Mouse (Mus musculus) ES-E14 (cell line): ENCODE measurements around the gene Snai3. TPM values are rescaled to one million over a fixed set of nuclear protein-coding genes. Genes with fewer than 3 reads are reported as not detected.

Experiments
- DNase-seq: peaks from one replicate; pipeline ENCODE4 v3.0.0-alpha.2; 2013; ENCODE audit warnings: low read depth, low spot score
- H3K27ac ChIP-seq: 2 replicates; pipeline ENCODE4 v1.5.1; 2012; ENCODE audit warnings: low read depth, mild to moderate bottlenecking, low read length, moderate library complexity, mixed read lengths; ENCODE audit not compliant: poor library complexity, insufficient read depth, severe bottlenecking
- H3K36me3 ChIP-seq: 2 replicates; pipeline ENCODE4 v1.6.1; 2012; ENCODE audit warnings: mild to moderate bottlenecking, low read length, moderate library complexity, mixed read lengths; ENCODE audit not compliant: control insufficient read depth, poor library complexity, insufficient read depth, severe bottlenecking
- H3K4me1 ChIP-seq, 2 experiments: fragments of 150-350 bp in 1 of 2; sonication (generic) in 1 of 2; 2 replicates each; pipeline ENCODE4 v1.6.1; 2012; ENCODE audit warnings: low read length in 2 of 2, mild to moderate bottlenecking in 1 of 2, mixed read lengths in 1 of 2; ENCODE audit not compliant: control insufficient read depth in 2 of 2, insufficient read depth in 2 of 2, poor library complexity in 1 of 2
- H3K4me3 ChIP-seq, 2 experiments: fragments of 150-350 bp in 1 of 2; sonication (generic) in 1 of 2; 2 replicates each; pipeline ENCODE4 v1.5.1; 2012; ENCODE audit warnings: low read length in 2 of 2, low read depth in 1 of 2, mild to moderate bottlenecking in 1 of 2, mixed read lengths in 1 of 2; ENCODE audit not compliant: insufficient read depth in 1 of 2, poor library complexity in 1 of 2, severe bottlenecking in 1 of 2
- H3K9ac ChIP-seq: 2 replicates; pipeline ENCODE4 v1.6.1; 2012; ENCODE audit warnings: low read depth, mild to moderate bottlenecking, low read length, mixed read lengths; ENCODE audit not compliant: poor library complexity, insufficient read depth, severe bottlenecking
- H3K9me3 ChIP-seq: fragments of 150-350 bp; sonication (generic); 2 replicates; pipeline ENCODE4 v1.6.1; 2012; ENCODE audit warnings: low read depth, mild to moderate bottlenecking, low read length; ENCODE audit not compliant: control insufficient read depth, insufficient read depth
- CHD2 ChIP-seq: IDR thresholded peaks from 2 replicates; pipeline ENCODE4 v1.6.1; 2014; ENCODE audit warnings: mild to moderate bottlenecking, low read depth, low read length, inconsistent platforms
- HCFC1 ChIP-seq: IDR thresholded peaks from 2 replicates; pipeline ENCODE4 v1.6.1; 2012; ENCODE audit warnings: low read length, inconsistent platforms, borderline replicate concordance; ENCODE audit not compliant: insufficient read depth
- MAFK ChIP-seq: IDR thresholded peaks from 2 replicates; pipeline ENCODE4 v1.6.1; 2014; ENCODE audit warnings: mild to moderate bottlenecking, low read depth, low read length, inconsistent platforms; ENCODE audit not compliant: insufficient read depth
- ZC3H11A ChIP-seq: IDR thresholded peaks from 2 replicates; pipeline ENCODE4 v1.6.1; 2012; ENCODE audit warnings: low read depth, mild to moderate bottlenecking, inconsistent platforms, low read length, borderline replicate concordance
- ZNF384 ChIP-seq: IDR thresholded peaks from 2 replicates; pipeline ENCODE4 v1.6.1; 2012; ENCODE audit warnings: low read depth, low read length, inconsistent platforms
- in situ Hi-C, 2 experiments: fragments of 600-800 bp; cut with MboI; formaldehyde crosslinking; loops; one replicate each; pipeline ENCODE4 v1.15.1; 2025; ENCODE audit warnings: low sequenced_read_pairs in 2 of 2, inconsistent platforms in 1 of 2; ENCODE audit not compliant: unreplicated experiment in 2 of 2
- total RNA-seq: library from RNA; depleted of rRNA; stranded (reverse); fragments of 300-350 nt; gene quantifications from 2 replicates; pipeline ENCODE4 v1.2.3, GENCODE M21; 2012

The Snai3 gene
- total RNA-seq, 1 experiment, result 4.2 TPM

- Histone ChIP-seq H3K4me3 (no peak overlapping the region), H3K4me1 (no peaks in the 10 kb centered on the region; a peak in 1 of 4 replicates), H3K9ac (no peak overlapping the region), H3K36me3 (peaks cover 3% of the 10 kb centered on the region; the same call in 1 of the 2 replicates), H3K9me3 (no peaks in the 10 kb centered on the region), H3K27ac (no peak overlapping the region)
- in situ Hi-C loops, result no loop called here
- TF ChIP-seq MAFK (no peak), CHD2 (no peak), HCFC1 (no peak), ZC3H11A (no peak), ZNF384 (no peak)
- DNase-seq, result no peak
These were observed 9.3 kb downstream of the Snai3 start for GRCm38 (mm10) chr8:122451161-122451703.

GRCm38 (mm10) chr8:122445203-122445602, 15.3 kb downstream of the Snai3 start:
- H3K4me3 ChIP-seq, result no peak overlapping the region
- H3K9me3 ChIP-seq, result no peaks in the 10 kb centered on the region
- in situ Hi-C loops, result no loop called here
- no peak for TF ChIP-seq HCFC1
- TF ChIP-seq MAFK, result no peak
- no peak for TF ChIP-seq ZC3H11A
- no peak for TF ChIP-seq CHD2
- no peak for TF ChIP-seq ZNF384
- no peaks in the 10 kb centered on the region for H3K36me3 ChIP-seq
- peaks cover 0 to 5% of the 10 kb centered on the region in 2 experiments; a peak in 1 of 4 replicates for H3K4me1 ChIP-seq
- H3K27ac ChIP-seq, result no peak overlapping the region
- no peak for DNase-seq
- no peak overlapping the region for H3K9ac ChIP-seq

- TF ChIP-seq MAFK (no peak), HCFC1 (peak; percentile 74; the same call in 1 of the 2 replicates)
- peaks cover 6% of the 10 kb centered on the region; the same call in 1 of the 2 replicates for H3K36me3 ChIP-seq
- DNase-seq, result peak; percentile 69
- no peaks in the 10 kb centered on the region for H3K9me3 ChIP-seq
- peaks cover 0 to 6% of the 10 kb centered on the region in 2 experiments; a peak in 1 of 4 replicates for H3K4me1 ChIP-seq
- H3K27ac ChIP-seq, result peak overlapping the region; percentile 61
- H3K9ac ChIP-seq, result peak overlapping the region; percentile 94
- H3K4me3 ChIP-seq, result peak overlapping the region; percentile 74 to 84
- in situ Hi-C loops, result no loop called here
These were observed 16.3 kb downstream of the Snai3 start for GRCm38 (mm10) chr8:122444058-122444748.

GRCm38 (mm10) chr8:122443262-122444006, 17.1 kb downstream of the Snai3 start, which contains the start of gene Mvd:
TSS of gene Mvd (minus strand) at chr8:122443422.
- peak within 1 kb of the TSS; percentile 84 to 97 for H3K4me3 ChIP-seq
- H3K9ac ChIP-seq, result peak within 1 kb of the TSS; percentile 94
- DNase-seq, result peak; percentile 95
- H3K9me3 ChIP-seq, result no peaks in the 10 kb centered on the region
- peaks cover 8% of the 10 kb centered on the region; the same call in 1 of the 2 replicates for H3K36me3 ChIP-seq
- H3K27ac ChIP-seq, result peak within 1 kb of the TSS; percentile 61
- TF ChIP-seq HCFC1 (no peak), ZC3H11A (no peak), MAFK (no peak), ZNF384 (no peak), CHD2 (no peak)
- in situ Hi-C loops, result no loop called here
- peaks cover 0 to 8% of the 10 kb centered on the region in 2 experiments; a peak in 1 of 4 replicates for H3K4me1 ChIP-seq
